ENCODE assay signal across 11 mouse cellular contexts in genomic region chr1:182839332-182839929, GRCm38 (mm10).
DNase-seq lines count a peak whose midpoint lies in the region; ATAC-seq lines count a peak whose summit lies in the region.
"Had no signal": no experiment of that assay in that cellular context is flagged by ENCODE, and none has a peak within 500 bp of the region (broad histone marks: within the 10 kb centered on the region; RNA-seq: fewer than 3 reads in every experiment).

No protein-coding gene starts in this region.

- H3K9me3 ChIP-seq in embryonic facial prominence, embryonic 10.5 days: no peaks in the 10 kb centered on the region
- H3K9me3 ChIP-seq in midbrain, embryonic 15.5 days: no peaks in the 10 kb centered on the region
- H3K9me3 ChIP-seq: limb, embryonic 12.5 days had no signal

- H3K27ac ChIP-seq in embryonic facial prominence, embryonic 10.5 days (replicated peaks): peak overlapping the region; percentile 45
- H3K27ac ChIP-seq in midbrain, embryonic 15.5 days: peak overlapping the region; percentile 16
- H3K27ac ChIP-seq: limb, embryonic 12.5 days; macrophage had no signal

- H3K4me1 ChIP-seq in embryonic facial prominence, embryonic 10.5 days: peaks cover 18% of the 10 kb centered on the region
- H3K4me1 ChIP-seq in midbrain, embryonic 15.5 days: peaks cover 30% of the 10 kb centered on the region

- no peak overlapping the region for H3K9ac ChIP-seq in midbrain, embryonic 15.5 days
- H3K9ac ChIP-seq: limb, embryonic 12.5 days had no signal

- H3K27me3 ChIP-seq in embryonic facial prominence, embryonic 10.5 days (replicated peaks; ENCODE audit: low read depth, poor library complexity, severe bottlenecking): no peaks in the 10 kb centered on the region
- H3K27me3 ChIP-seq in midbrain, embryonic 15.5 days (replicated peaks): no peaks in the 10 kb centered on the region
- H3K27me3 ChIP-seq: limb, embryonic 12.5 days had no signal

- no peak overlapping the region for H3K4me2 ChIP-seq in midbrain, embryonic 15.5 days
- H3K4me2 ChIP-seq: limb, embryonic 12.5 days had no signal

- DNase-seq in adrenal gland, postnatal 14 days: peak; percentile 28
- no peak for DNase-seq in adrenal gland, postnatal 25 days
- peak; percentile 26 for DNase-seq in kidney, postnatal 10 days
- DNase-seq in kidney, postnatal 4 days: no peak
- DNase-seq in embryonic facial prominence, embryonic 10.5 days (ENCODE audit: low spot score): no peak
- no peak for DNase-seq in natural killer cell, adult 2 months (ENCODE audit: low spot score in 2 of 2)
- DNase-seq in cerebellum, postnatal 36 days: no peak
- DNase-seq: kidney, postnatal 14 days had no signal

- 83% methylated on average over 4 of the region's 4 CpGs for WGBS in embryonic facial prominence, embryonic 10.5 days
- WGBS in midbrain, embryonic 15.5 days: 80% methylated on average over 4 of the region's 4 CpGs

- H3K4me3 ChIP-seq in embryonic facial prominence, embryonic 10.5 days: no peak overlapping the region
- H3K4me3 ChIP-seq in midbrain, embryonic 15.5 days: no peak overlapping the region
- H3K4me3 ChIP-seq: limb, embryonic 12.5 days had no signal

- ATAC-seq in midbrain, embryonic 15.5 days (replicated peaks): peak; percentile 55

- H3K36me3 ChIP-seq in embryonic facial prominence, embryonic 10.5 days (replicated peaks): no peaks in the 10 kb centered on the region
- no peaks in the 10 kb centered on the region for H3K36me3 ChIP-seq in midbrain, embryonic 15.5 days (replicated peaks)
- H3K36me3 ChIP-seq: limb, embryonic 12.5 days had no signal

Comparison
In these comparisons a context has a peak if more than half of its experiments do, and no peak if none do; other contexts are left out.
1. DNase-seq: peak in adrenal gland, postnatal 14 days (single experiment) and kidney, postnatal 10 days (single experiment); none in adrenal gland, postnatal 25 days (single experiment), kidney, postnatal 4 days (0 of 2), embryonic facial prominence, embryonic 10.5 days (single experiment), natural killer cell, adult 2 months (0 of 2) and cerebellum, postnatal 36 days (0 of 2).